Mouse (Mus musculus): Measurements from ENCODE around the gene Rnf220. TPM values are rescaled to one million over a fixed set of nuclear protein-coding genes. Genes with fewer than 3 reads are reported as not detected.
"Not testable (repeated sequence)": the region's sequence is repeated elsewhere in the genome, so short reads cannot be mapped to it uniquely, and the experiment has no call there.

Rnf220 gene
- total RNA-seq, 2 experiments from 2014 or later = 129 to 148 TPM

- DNase-seq (ENCODE audit: low spot score in 2 of 2) = no peak
Measured at GRCm38 (mm10) chr4:117278381-117279252, 218.2 kb downstream of the Rnf220 start.

GRCm38 (mm10) chr4:117277687-117278086, 219.2 kb downstream of the Rnf220 start:
- no peak for DNase-seq (ENCODE audit: low spot score in 2 of 2)

- no peak for DNase-seq (ENCODE audit: low spot score in 2 of 2)
Measured at GRCm38 (mm10) chr4:117277021-117277420, 219.8 kb downstream of the Rnf220 start.

GRCm38 (mm10) chr4:117276281-117276711, 220.6 kb downstream of the Rnf220 start:
- no peak for DNase-seq (ENCODE audit: low spot score in 2 of 2)

GRCm38 (mm10) chr4:117274720-117275119, 222.1 kb downstream of the Rnf220 start:
- no peak for DNase-seq (ENCODE audit: low spot score in 2 of 2)

GRCm38 (mm10) chr4:117272459-117272858, 224.4 kb downstream of the Rnf220 start:
- no peak for DNase-seq (ENCODE audit: low spot score in 2 of 2)

GRCm38 (mm10) chr4:117270278-117270677, 226.6 kb downstream of the Rnf220 start:
- peak; percentile 84 to 85 for DNase-seq (ENCODE audit: low spot score in 2 of 2)

GRCm38 (mm10) chr4:117267831-117268437, 228.9 kb downstream of the Rnf220 start:
- no peak for DNase-seq (ENCODE audit: low spot score in 2 of 2)

- peak; percentile 88 to 89 for DNase-seq (ENCODE audit: low spot score in 2 of 2)
Measured at GRCm38 (mm10) chr4:117267284-117267683, 229.6 kb downstream of the Rnf220 start.

- DNase-seq (ENCODE audit: low spot score in 2 of 2) = no peak
Measured at GRCm38 (mm10) chr4:117262987-117263386, 233.9 kb downstream of the Rnf220 start.

- DNase-seq (ENCODE audit: low spot score in 2 of 2) = no peak
Measured at GRCm38 (mm10) chr4:117262101-117262913, 234.5 kb downstream of the Rnf220 start.

GRCm38 (mm10) chr4:117261222-117261621, 235.6 kb downstream of the Rnf220 start:
- DNase-seq (ENCODE audit: low spot score in 2 of 2) = no peak

- not testable (repeated sequence) for DNase-seq (ENCODE audit: low spot score in 2 of 2)
Measured at GRCm38 (mm10) chr4:117259909-117260308, 236.9 kb downstream of the Rnf220 start.

- peak in 1 of 2 experiments; percentile 45 for DNase-seq (ENCODE audit: low spot score in 2 of 2)
Measured at GRCm38 (mm10) chr4:117254672-117255071, 242.2 kb downstream of the Rnf220 start.

GRCm38 (mm10) chr4:117254017-117254627, 242.7 kb downstream of the Rnf220 start:
- DNase-seq (ENCODE audit: low spot score in 2 of 2) = no peak

GRCm38 (mm10) chr4:117253218-117254016, 243.4 kb downstream of the Rnf220 start:
- no peak for DNase-seq (ENCODE audit: low spot score in 2 of 2)

- DNase-seq (ENCODE audit: low spot score in 2 of 2) = no peak
Measured at GRCm38 (mm10) chr4:117252755-117253154, 244.1 kb downstream of the Rnf220 start.

GRCm38 (mm10) chr4:117252351-117252750, 244.5 kb downstream of the Rnf220 start:
- no peak for DNase-seq (ENCODE audit: low spot score in 2 of 2)

- peak; percentile 77 to 82 for DNase-seq (ENCODE audit: low spot score in 2 of 2)
Measured at GRCm38 (mm10) chr4:117251801-117252316, 245.0 kb downstream of the Rnf220 start, which contains the start of the genes Tmem53 and Armh1. Gene Tmem53, plus strand, starts transcription at chr4:117251951. Gene Armh1, minus strand, starts transcription at chr4:117252125.

GRCm38 (mm10) chr4:117250982-117251381, 245.9 kb downstream of the Rnf220 start:
- DNase-seq (ENCODE audit: low spot score in 2 of 2) = no peak

All from layer of hippocampus, postnatal 10 days (tissue).